Comparison of ENCODE assay signal across 8 mouse cellular contexts in the genomic region with DNA sequence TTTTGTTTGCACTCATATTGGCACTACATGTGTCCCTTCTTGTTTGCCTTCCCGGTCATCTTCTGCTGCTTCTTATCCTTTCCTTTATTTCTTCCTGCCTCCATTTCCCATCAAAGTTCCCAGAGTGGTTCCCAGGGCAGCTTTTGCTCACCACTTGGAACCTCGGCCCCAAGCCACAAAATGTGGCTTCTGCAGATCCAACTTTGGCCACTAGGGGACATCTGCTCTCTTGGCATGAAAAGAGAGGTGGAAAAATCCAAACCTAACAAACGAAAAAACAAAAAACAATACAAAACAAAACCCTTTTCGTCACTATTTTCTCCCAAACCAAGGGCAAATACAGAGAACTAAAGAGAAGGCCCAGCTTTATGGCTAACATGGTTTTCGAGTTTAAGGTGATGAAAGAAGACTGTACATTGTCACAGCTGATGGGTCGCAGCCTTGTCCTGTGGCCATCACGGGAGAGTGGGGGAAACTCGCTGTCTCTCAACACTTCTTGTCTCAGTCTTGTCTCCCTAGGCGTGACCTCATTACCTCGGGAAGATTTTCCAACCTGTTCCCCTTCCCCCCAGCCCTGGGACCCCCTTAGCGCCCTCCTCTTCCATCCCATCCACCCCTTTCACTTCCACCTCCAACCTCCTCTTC. TPM values are rescaled to one million over a fixed set of nuclear protein-coding genes. Genes with fewer than 3 reads are reported as not detected.
DNase-seq lines count a peak whose midpoint lies in the region; ATAC-seq and TF ChIP-seq lines count a peak whose summit lies in the region.

No protein-coding gene starts in this region.

- TF ChIP-seq CTCF in kidney, postnatal 0 days (IDR thresholded peaks at IDR 0.05; ENCODE audit: low read depth) = peak; percentile 89

- no peaks in the 10 kb centered on the region for H3K27me3 ChIP-seq in midbrain, embryonic 11.5 days (ENCODE audit: control insufficient read depth, insufficient read depth, low read length)
- H3K27me3 ChIP-seq in midbrain, embryonic 16.5 days (ENCODE audit: control insufficient read depth, insufficient read depth, low read depth, low read length) = no peaks in the 10 kb centered on the region
- H3K27me3 ChIP-seq in kidney, postnatal 0 days (ENCODE audit: insufficient read depth, low read length) = no peaks in the 10 kb centered on the region

- no peak overlapping the region for H3K4me2 ChIP-seq in midbrain, embryonic 11.5 days
- H3K4me2 ChIP-seq in midbrain, embryonic 16.5 days (ENCODE audit: low read length) = no peak overlapping the region
- H3K4me2 ChIP-seq in kidney, postnatal 0 days (ENCODE audit: low read length) = peak overlapping the region; percentile 19; the same call in 1 of the 2 replicates

- H3K36me3 ChIP-seq in midbrain, embryonic 11.5 days (ENCODE audit: control insufficient read depth, insufficient read depth, low read length) = no peaks in the 10 kb centered on the region
- H3K36me3 ChIP-seq in midbrain, embryonic 16.5 days (ENCODE audit: control insufficient read depth, insufficient read depth, low read length) = no peaks in the 10 kb centered on the region
- H3K36me3 ChIP-seq in kidney, postnatal 0 days (ENCODE audit: insufficient read depth, low read length) = no peaks in the 10 kb centered on the region

- DNase-seq in midbrain, embryonic 11.5 days (ENCODE audit: low spot score, missing footprints) = peak; percentile 97
- DNase-seq in T-cell, adult 2 months (ENCODE audit: low spot score) = peak; percentile 37
- peak; percentile 71 for DNase-seq in embryo, embryonic 10 days (ENCODE audit: low spot score)
- peak; percentile 28 to 60 for DNase-seq in gastrocnemius, postnatal 36 days
- peak; percentile 62 for DNase-seq in kidney, postnatal 0 days (ENCODE audit: low spot score)
- peak; percentile 31 to 74 for DNase-seq in lung, postnatal 4 days
- peak; percentile 86 for DNase-seq in testis, postnatal 10 days (ENCODE audit: low spot score)

- no peak overlapping the region for H3K27ac ChIP-seq in midbrain, embryonic 11.5 days (ENCODE audit: low read depth, low read length)
- no peak overlapping the region for H3K27ac ChIP-seq in midbrain, embryonic 16.5 days (ENCODE audit: low read length)
- H3K27ac ChIP-seq in kidney, postnatal 0 days = no peak overlapping the region

- no peak overlapping the region for H3K9ac ChIP-seq in midbrain, embryonic 11.5 days (ENCODE audit: low read length)
- no peak overlapping the region for H3K9ac ChIP-seq in midbrain, embryonic 16.5 days (ENCODE audit: low read depth, low read length)
- no peak overlapping the region for H3K9ac ChIP-seq in kidney, postnatal 0 days (ENCODE audit: low read depth, low read length)

- 0 out of 2 replicates have a peak, but pooled peaks have one; percentile 44 for ATAC-seq in midbrain, embryonic 11.5 days (ENCODE audit: low FRiP score)
- no peak for ATAC-seq in midbrain, embryonic 16.5 days
- no peak for ATAC-seq in kidney, postnatal 0 days (replicated peaks; ENCODE audit: low FRiP score, low read depth)

- intact Hi-C loops in gastrocnemius, postnatal 36 days (cut with DNase I) = no loop called here

- H3K9me3 ChIP-seq in midbrain, embryonic 11.5 days (ENCODE audit: control insufficient read depth, low read length) = no peaks in the 10 kb centered on the region
- no peaks in the 10 kb centered on the region for H3K9me3 ChIP-seq in midbrain, embryonic 16.5 days (replicated peaks; ENCODE audit: control insufficient read depth, low read length, poor library complexity, severe bottlenecking)
- no peaks in the 10 kb centered on the region for H3K9me3 ChIP-seq in kidney, postnatal 0 days (replicated peaks; ENCODE audit: low read length)

- 48% methylated on average over 10 of the region's 11 CpGs for WGBS in midbrain, embryonic 11.5 days
- whole genome bisulfite sequencing in midbrain, embryonic 16.5 days = 50% methylated on average over 11 of the region's 11 CpGs
- 45% methylated on average over 11 of the region's 11 CpGs for WGBS in kidney, postnatal 0 days

- H3K4me1 ChIP-seq in midbrain, embryonic 11.5 days (ENCODE audit: control insufficient read depth, insufficient read depth, low read length) = no peaks in the 10 kb centered on the region
- H3K4me1 ChIP-seq in midbrain, embryonic 16.5 days (ENCODE audit: control insufficient read depth, insufficient read depth, low read length) = no peaks in the 10 kb centered on the region
- no peaks in the 10 kb centered on the region for H3K4me1 ChIP-seq in kidney, postnatal 0 days (replicated peaks; ENCODE audit: insufficient read depth, low read length)

- no peak overlapping the region for H3K4me3 ChIP-seq in midbrain, embryonic 11.5 days (ENCODE audit: low read depth, low read length)
- no peak overlapping the region for H3K4me3 ChIP-seq in midbrain, embryonic 16.5 days (ENCODE audit: low read depth, low read length)
- H3K4me3 ChIP-seq in kidney, postnatal 0 days (replicated peaks; ENCODE audit: low read depth, low read length) = no peak overlapping the region

RNA-seq across cellular contexts. Expression of a gene that starts 15.4 kb away (rescaled TPM):
- polyA plus RNA-seq in midbrain, embryonic 11.5 days (2014; fragmentation: Nextera tagmentation; extraction: Ambion mirVana) = 103 and 113 TPM in 2 replicates
- polyA plus RNA-seq in midbrain, embryonic 16.5 days (2015; fragmentation: Nextera tagmentation; extraction: Ambion mirVana) = 146 and 160 TPM in 2 replicates
- total RNA-seq in gastrocnemius, postnatal 36 days (2021) = 10 to 100 TPM; 13.9 to 19.4 TPM
- 100 and 103 TPM in 2 replicates for polyA plus RNA-seq in kidney, postnatal 0 days (2015; fragmentation: Nextera tagmentation; extraction: Ambion mirVana)

RNA-seq across cellular contexts. Expression of a gene that starts 43.4 kb away (rescaled TPM):
- 2.5 TPM in 2 replicates for polyA plus RNA-seq in midbrain, embryonic 11.5 days (2014; fragmentation: Nextera tagmentation; extraction: Ambion mirVana)
- 4.1 and 4.7 TPM in 2 replicates for polyA plus RNA-seq in midbrain, embryonic 16.5 days (2015; fragmentation: Nextera tagmentation; extraction: Ambion mirVana)
- 1 to 10 TPM in 1 of 2 experiments, under 1 TPM in 1; 0.69 to 1.4 TPM for total RNA-seq in gastrocnemius, postnatal 36 days (2021)
- 0.87 and 0.94 TPM in 2 replicates for polyA plus RNA-seq in kidney, postnatal 0 days (2015; fragmentation: Nextera tagmentation; extraction: Ambion mirVana)

RNA-seq across cellular contexts. Expression of a gene that starts 57.9 kb away (rescaled TPM):
- 8.7 and 9.1 TPM in 2 replicates for polyA plus RNA-seq in midbrain, embryonic 11.5 days (2014; fragmentation: Nextera tagmentation; extraction: Ambion mirVana)
- 5.3 and 5.9 TPM in 2 replicates for polyA plus RNA-seq in midbrain, embryonic 16.5 days (2015; fragmentation: Nextera tagmentation; extraction: Ambion mirVana)
- 1 to 10 TPM; 7.6 to 8.2 TPM for total RNA-seq in gastrocnemius, postnatal 36 days (2021)
- polyA plus RNA-seq in kidney, postnatal 0 days (2015; fragmentation: Nextera tagmentation; extraction: Ambion mirVana) = 21.2 and 21.4 TPM in 2 replicates

Comparison
In these comparisons a context has a peak if more than half of its experiments do, and no peak if none do; other contexts are left out.
1. DNase-seq: peak in every context shown above with its lines; median percentile 97 in midbrain, embryonic 11.5 days; 86 in testis, postnatal 10 days; 71 in embryo, embryonic 10 days; 62 in kidney, postnatal 0 days; 52 in lung, postnatal 4 days; 44 in gastrocnemius, postnatal 36 days; 37 in T-cell, adult 2 months.